25 mouse cellular contexts compared by ENCODE assay signal in genomic region chr1:21299826-21300225, GRCm38 (mm10). TPM values are rescaled to one million over a fixed set of nuclear protein-coding genes. Genes with fewer than 3 reads are reported as not detected.
"Had no signal": no experiment of that assay in that cellular context is flagged by ENCODE, and none has a peak within 500 bp of the region (broad histone marks: within the 10 kb centered on the region; RNA-seq: fewer than 3 reads in every experiment).

No protein-coding gene starts in this region.

- H3K9me3 ChIP-seq: midbrain, embryonic 10.5 days; midbrain, embryonic 12.5 days; neural tube, embryonic 13.5 days; neural tube, embryonic 15.5 days had no signal

- H3K9ac ChIP-seq: midbrain, embryonic 12.5 days; neural tube, embryonic 13.5 days; neural tube, embryonic 15.5 days had no signal

- H3K4me1 ChIP-seq: midbrain, embryonic 10.5 days; midbrain, embryonic 12.5 days; neural tube, embryonic 13.5 days; neural tube, embryonic 15.5 days had no signal

- ATAC-seq: midbrain, embryonic 16.5 days had no signal

- H3K4me3 ChIP-seq: midbrain, embryonic 10.5 days; midbrain, embryonic 12.5 days; myocyte; neural tube, embryonic 13.5 days; neural tube, embryonic 15.5 days had no signal

- DNase-seq: lung, adult 18-20 months; lung, postnatal 10 days; lung, postnatal 4 days; midbrain, embryonic 14.5 days; retina, postnatal 1 day; right cerebral cortex, adult 18-20 months; right cerebral cortex, postnatal 25 days; right cerebral cortex, postnatal 4 days; spleen, adult 18-20 months; thymus, adult 18-20 months; thymus, postnatal 14 days; thymus, postnatal 36 days had no signal

- H3K36me3 ChIP-seq: midbrain, embryonic 10.5 days; midbrain, embryonic 12.5 days; neural tube, embryonic 13.5 days; neural tube, embryonic 15.5 days had no signal

- H3K27me3 ChIP-seq: midbrain, embryonic 12.5 days; neural tube, embryonic 13.5 days; neural tube, embryonic 15.5 days had no signal

- H3K4me2 ChIP-seq: midbrain, embryonic 12.5 days; neural tube, embryonic 13.5 days; neural tube, embryonic 15.5 days had no signal

- H3K27ac ChIP-seq: midbrain, embryonic 10.5 days; midbrain, embryonic 12.5 days; neural tube, embryonic 13.5 days; neural tube, embryonic 15.5 days had no signal

RNA-seq across cellular contexts. Expression of gene Khdc1a, which starts 49.6 kb away (rescaled TPM):
- total RNA-seq: megakaryocyte-erythroid progenitor cell, adult 5-6 weeks had no signal
- polyA plus RNA-seq: lung, embryonic 16.5 days; midbrain, embryonic 10.5 days; midbrain, embryonic 12.5 days; midbrain, embryonic 14.5 days; midbrain, embryonic 16.5 days; myocyte; neural tube, embryonic 11.5 days; neural tube, embryonic 13.5 days; neural tube, embryonic 15.5 days; small intestine, adult 2 months; stomach, embryonic 14.5 days; stomach, embryonic 16.5 days had no signal

RNA-seq across cellular contexts. Expression of gene Gsta3, which starts 59.4 kb away (rescaled TPM):
- total RNA-seq: megakaryocyte, adult 5-6 weeks; megakaryocyte-erythroid progenitor cell, adult 5-6 weeks had no signal
